Mouse (Mus musculus): Measurements from ENCODE around the gene Slc37a3.
"Not testable (repeated sequence)": the region's sequence is repeated elsewhere in the genome, so short reads cannot be mapped to it uniquely, and the experiment has no call there.

The Slc37a3 gene

DNA sequence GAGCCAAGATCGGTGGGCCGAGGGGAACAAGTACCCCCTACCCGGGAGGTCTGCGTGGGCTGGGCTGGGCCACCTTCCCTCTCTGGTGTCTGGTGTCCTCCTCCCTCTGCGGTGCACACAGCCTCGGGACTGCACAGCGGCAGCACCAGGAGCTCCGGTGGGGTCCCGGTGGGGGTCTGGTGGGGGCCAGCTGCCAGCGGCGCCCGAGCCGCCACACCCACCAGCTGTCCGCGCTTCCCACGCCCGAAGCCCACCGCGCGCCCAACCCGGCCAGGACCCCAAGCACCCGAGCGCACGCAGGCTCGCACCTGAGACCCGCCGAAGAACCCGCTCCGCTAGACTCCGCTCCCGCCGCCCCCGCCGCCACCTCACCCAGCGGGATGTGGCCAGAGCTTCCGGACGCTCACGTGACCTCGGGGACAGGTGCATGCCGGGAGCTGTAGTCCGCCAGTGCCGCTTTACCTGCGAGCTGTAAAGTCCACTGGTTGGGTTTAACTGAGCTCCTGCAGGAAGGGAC, at the start of gene Slc37a3:
TSS of gene Slc37a3 (minus strand) at position 365 of the 517 bp plus-strand sequence.
- DNase-seq (ENCODE audit: low spot score): peak; percentile 88

DNA sequence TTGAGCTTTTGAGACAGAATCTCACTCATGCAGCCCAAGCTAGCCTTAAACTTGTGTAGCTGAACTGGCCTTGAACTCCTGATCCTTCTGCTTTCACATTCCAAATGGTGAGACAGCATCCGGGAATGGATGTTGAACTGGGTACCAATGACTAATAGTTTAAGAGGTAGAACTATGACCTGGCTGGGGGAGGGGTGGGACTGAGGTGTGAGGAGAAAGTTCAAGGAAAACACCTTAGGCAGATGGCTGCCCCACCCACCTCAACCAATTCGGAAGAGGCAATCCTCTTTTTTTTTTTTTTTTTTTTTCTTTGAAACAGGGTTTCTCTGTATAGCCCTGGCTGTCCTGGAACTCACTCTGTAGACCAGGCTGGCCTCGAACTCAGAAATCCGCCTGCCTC, 49.2 kb upstream of the Slc37a3 start:
- DNase-seq (ENCODE audit: low spot score): no peak

DNA sequence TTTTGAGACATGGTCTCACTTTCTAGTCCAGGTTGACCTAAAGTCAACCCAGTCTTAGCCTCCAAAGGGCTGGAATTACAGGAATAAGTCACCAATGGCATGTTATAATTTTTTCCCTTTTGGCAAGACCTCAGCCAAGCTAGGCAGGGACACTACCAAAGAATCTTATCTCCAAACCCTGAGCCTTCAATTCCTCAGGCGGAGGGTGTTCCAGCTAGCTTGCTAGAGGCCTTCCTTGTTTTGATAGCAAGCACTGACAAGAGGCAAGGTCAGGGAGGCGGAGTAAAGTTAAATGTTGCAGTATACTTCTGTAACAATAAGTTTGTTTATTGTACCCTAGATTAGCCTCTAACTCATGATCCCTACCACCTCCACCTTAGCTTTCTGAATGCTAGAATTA, 47.7 kb upstream of the Slc37a3 start:
- peak; percentile 72 for DNase-seq (ENCODE audit: low spot score)

DNA sequence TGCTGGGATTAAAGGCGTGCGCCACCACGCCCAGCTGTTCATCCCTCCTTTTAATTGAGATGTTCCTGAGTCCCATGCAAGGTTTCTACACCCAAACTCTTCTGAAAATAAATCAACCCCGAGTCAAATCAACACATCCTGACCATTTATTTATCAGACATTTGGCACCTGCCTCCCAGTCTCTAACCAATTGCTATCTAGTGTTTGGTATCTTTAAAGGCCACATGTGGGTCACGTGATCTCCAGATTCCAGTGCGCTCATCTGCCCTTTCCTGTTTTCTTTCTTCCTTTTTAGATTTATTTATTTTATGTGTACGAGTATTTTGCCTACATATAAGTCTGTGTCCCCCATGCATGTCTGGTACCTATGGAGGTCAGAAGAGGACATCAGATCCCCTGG, 46.2 kb upstream of the Slc37a3 start:
- DNase-seq (ENCODE audit: low spot score): no peak

DNA sequence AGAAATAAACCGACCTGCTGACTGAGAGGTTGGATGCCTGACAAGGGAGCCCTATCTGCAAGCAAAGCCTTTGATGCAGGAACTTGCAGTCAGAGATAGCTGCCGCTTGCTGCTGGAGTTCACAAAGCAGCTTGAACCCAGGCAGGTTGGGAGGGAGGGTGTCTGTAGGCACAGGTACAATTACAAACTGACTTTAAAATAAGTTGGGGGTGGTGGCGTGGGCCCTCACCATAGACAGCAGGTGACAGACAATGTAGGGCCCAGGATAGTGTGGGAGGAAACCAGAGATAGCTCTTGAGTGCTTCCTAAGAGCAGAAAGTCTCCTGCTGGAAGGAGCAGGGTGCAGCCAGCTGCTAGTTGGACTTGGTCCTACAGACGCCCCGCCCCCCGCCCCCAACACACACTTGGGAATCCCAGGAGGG, 45.7 kb upstream of the Slc37a3 start:
- no peak for DNase-seq (ENCODE audit: low spot score)

DNA sequence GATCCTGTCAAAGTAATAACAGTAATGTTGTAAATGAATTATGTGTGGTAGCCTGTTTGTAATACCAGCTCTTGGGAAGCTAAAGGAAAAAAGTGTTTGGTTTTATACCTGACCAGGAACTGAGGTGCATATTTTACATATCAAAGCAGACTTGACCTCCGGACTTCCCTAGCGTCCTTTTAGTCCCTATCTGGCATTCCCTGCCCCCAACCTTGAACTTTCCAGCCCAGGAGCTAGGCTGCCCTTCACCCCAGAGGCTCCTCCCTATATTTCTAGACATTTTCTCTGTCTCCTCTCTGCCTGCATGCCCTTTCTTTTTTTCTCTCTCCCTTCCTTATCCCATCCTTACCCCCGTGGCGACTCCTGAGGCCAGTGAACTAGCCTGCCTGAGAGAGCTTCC, 43.4 kb upstream of the Slc37a3 start:
- no peak for DNase-seq (ENCODE audit: low spot score)

DNA sequence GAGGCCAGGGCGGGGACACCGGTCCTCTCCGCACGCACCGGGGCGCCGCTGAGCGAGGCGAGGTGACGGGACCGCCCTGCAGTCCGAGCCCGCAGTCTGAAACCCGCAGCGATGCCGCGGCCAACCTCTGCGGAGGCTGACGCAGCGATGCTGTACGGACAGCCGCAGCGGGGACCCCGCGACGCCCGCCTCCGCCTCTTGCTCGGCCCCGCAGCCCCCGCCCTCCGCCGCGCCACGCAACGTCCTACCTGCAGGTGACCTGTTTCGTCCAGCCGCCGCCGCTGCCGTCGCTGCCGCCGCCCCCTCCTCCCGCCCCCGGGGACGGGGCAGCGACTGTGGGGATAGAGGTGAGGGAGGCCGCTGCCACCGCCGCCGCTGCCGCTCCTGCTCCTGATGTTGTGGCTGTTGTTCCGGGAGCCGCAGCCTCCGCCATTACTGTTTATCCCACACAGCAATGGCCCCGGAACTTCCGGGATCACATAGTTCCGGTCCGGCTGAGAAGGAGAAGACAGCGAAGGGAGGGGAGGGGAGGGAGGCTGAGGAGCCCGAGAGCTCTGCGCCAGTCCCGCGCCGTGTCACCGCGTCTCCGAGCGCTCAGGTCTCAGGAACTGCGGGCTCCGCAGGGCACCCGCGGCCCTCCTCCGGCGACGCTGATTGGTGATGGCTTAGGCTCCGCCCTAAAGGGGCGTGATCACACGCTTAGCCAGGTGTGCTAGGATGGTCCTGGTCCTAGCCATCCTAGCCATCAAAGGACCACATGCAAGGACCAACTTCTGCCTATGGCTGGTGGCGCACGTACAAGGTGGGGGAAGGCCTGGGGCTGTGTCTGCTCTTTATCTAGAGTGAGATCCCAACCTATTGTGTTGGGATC, 42.6 kb upstream of the Slc37a3 start, which contains the start of gene Mkrn1:
TSS of gene Mkrn1 (minus strand) at position 612 of the 871 bp plus-strand sequence.
- peak; percentile 88 for DNase-seq (ENCODE audit: low spot score)

DNA sequence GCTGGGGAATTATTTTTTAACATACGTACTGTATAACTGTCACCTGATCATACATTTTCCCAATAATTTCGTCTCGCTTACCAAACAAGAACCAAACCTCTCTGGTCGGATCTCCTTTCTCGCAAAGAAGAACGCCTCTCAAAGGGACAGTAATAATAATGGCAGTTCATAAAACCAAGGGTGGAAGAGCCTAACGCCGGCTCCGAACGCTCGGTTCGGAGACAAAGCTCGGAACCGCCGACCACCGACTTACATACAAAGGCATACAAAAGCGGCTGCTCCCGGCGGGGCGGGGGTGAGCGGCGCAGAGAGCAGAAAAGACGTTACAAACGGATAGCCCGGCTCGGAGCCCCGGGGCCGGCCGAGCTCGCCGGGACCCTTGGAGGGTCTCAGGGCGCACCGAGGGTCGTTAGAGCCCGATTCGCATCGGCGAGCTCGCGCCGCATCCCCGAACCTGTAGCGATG, 41.9 kb upstream of the Slc37a3 start:
- no peak for DNase-seq (ENCODE audit: low spot score)

DNA sequence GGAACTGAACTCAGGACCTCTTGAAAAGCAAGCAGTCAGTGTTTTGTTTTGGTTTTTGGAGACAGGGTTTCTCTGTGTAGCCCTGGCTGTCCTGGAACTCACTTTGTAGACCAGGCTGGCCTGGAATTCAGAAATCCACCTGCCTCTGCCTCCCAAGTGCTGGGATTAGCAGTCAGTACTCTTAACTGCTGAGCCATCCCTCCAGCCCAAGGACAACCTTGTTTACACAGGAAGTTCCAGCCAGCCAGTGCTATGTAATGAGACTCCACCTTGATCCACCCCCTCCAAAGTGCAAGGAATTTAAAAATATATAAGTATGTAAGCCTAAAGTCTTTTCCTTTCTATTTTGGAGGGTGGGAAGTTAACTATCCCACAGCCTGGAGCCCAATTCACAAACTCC, 39.2 kb upstream of the Slc37a3 start:
- not testable (repeated sequence) for DNase-seq (ENCODE audit: low spot score)

DNA sequence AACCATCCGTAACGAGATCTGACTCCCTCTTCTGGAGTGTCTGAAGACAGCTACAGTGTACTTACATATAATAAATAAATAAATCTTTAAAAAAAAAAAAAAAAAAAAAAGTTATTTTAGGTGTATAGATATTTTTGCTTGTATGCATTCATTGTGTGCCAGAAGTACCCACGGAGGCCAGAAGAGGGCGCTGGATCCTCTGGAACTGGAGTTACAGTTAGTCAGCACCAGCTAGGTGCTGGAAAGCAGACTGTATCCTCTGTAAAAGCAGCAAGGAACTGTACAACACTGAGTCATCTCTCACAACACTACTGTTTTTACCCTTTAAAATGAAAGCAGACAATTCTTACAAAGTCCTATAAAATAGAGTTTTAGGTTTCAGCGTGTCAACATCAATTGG, 38.3 kb upstream of the Slc37a3 start:
- no peak for DNase-seq (ENCODE audit: low spot score)

DNA sequence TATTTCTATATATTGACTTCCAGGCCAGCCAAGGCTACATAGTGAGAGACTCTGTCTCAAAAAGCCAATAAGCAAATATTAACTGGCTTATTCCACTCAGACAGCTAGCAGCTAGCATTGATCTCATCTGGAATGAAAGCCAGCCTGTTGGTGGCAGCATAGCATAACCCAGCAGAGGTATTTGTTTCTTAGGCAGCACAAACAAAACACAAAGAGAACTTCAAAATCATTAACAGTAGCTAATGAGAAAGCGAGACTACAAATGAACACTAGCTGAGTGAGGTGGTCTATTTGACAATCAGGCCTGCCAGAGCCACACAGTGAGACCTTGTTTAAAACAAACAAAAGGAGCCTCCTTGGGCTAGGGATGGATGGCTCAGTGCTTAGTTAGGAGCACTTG, 36.6 kb upstream of the Slc37a3 start:
- DNase-seq (ENCODE audit: low spot score): no peak

DNA sequence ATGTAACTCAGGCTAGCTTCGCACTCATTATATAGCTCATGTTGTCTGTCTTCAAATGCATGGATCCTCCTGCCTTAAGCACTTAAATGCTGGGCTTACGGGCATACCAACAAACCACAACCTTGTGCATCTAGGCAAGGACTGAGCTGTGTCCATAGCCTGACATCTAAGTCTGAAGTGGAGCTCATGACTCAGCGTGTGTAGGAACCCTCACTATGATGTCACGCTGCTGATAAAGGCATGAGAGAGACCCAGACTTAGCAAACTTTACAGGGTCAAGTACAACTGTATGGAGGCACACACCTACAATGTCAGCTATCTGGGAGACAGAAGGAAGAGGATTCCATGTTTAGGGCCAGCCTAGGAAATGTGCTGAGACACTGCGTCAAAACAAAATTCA, 29.0 kb upstream of the Slc37a3 start:
- no peak for DNase-seq (ENCODE audit: low spot score)

DNA sequence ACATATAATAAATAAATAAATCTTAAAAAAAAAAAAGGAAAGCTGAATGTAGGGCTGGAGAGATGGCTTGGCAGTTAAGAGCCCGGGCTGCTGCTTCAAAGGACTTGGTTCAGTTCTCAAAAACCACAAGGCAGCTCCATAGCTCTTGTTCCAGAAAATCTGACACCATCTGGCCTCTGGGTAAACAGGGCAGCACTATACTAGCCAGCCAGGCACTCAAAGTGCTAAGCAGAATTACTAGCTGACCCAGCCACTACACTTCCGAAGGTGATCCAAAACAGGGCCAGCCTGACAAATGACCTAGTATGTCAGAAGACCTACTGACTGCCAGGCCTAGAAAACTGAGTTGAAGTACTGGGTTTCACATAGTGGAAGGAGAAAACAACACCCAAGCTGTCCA, 25.7 kb upstream of the Slc37a3 start:
- DNase-seq (ENCODE audit: low spot score): no peak

DNA sequence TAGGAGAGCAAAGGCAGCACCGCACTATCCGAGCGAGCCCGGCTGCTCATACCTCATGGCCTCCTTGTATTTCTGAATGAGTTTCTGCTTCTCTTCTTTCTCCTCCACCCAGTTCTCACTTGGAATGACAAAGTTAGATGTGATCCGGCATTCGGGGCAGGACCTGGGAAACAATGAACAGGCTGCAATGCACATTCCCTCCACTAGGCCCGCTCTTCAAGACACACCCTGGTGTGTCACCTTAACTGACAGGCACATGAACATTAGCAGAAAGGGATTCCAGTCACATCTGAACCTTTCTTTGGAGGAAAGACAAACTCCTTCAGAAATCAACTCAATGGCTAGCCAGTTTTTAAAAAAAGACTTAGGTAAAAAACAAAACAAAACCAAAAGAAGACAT, 22.9 kb upstream of the Slc37a3 start:
- no peak for DNase-seq (ENCODE audit: low spot score)

DNA sequence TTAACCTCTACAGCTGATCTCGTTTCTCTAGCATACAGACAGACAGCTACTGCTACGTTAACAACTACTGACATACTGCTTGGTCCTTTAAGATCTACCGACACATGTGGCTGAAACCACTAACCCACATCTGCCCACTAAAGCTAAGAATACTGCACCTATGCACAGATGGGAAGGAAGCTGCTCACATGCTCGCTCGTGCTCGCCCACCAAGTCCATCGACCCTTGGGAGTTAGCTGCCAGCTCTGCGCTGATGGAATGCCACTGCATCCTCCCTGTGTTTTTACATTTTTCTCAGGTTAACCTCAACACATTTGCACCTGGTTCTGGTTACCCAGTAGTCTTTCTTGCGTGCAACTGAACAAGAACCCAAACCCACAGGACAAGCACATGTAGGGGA, 20.9 kb upstream of the Slc37a3 start:
- no peak for DNase-seq (ENCODE audit: low spot score)

DNA sequence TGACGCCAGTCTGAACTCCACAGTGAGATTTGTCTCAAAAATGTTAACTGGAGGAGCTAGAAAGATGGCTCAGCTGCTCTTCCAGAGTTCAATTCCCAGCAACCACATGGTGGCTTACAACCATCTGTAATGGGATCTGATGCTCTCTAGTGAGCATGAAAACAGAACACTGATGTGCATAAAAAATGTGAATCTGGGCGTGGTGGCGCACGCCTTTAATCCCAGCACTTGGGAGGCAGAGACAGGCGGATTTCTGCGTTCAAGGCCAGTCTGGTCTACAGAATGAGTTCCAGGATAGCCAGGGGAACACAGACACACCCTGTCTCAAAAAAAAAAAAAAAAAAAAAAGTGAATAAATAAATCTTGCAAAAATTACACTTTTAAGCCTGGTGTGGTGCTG, 19.6 kb upstream of the Slc37a3 start:
- DNase-seq (ENCODE audit: low spot score): no peak

DNA sequence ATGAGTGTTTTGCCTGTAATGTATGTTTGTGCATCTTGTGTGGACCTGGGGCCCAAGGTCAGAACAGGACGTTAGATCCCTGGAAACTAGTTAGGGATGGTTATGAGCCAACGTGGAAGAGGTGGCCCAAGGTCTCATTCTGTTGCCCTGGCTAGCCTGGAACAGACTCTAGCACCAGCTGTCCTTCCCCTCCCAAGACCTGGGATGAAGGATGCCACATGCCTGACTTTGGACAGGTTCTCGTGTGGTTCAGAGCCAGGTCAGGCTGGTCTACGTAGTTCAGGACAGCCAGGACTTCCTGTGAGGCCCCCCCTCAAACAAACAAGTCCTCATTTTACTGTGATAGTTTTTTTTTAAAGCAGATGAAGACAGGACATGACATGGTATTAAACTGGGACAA, 18.4 kb upstream of the Slc37a3 start:
- DNase-seq (ENCODE audit: low spot score): no peak

DNA sequence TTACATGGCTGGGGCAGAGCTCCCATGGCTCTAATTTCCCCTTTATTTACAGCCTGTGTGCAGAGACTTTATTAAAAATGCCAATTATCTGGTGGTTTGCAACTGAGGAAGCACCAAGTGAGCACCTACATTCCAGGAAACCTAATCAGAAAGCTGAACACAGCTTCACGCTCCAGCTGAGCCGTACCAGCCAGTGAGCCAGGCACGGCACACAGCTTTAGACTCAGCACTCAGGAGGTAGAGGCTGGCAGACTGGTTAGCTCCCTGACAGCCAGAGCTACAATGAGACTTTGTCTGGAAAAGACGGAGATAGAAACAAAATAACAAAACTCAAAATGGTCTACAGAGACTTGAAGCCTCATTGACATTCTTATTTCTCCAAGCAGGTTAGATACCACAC, 18.0 kb upstream of the Slc37a3 start:
- peak; percentile 55 for DNase-seq (ENCODE audit: low spot score)

DNA sequence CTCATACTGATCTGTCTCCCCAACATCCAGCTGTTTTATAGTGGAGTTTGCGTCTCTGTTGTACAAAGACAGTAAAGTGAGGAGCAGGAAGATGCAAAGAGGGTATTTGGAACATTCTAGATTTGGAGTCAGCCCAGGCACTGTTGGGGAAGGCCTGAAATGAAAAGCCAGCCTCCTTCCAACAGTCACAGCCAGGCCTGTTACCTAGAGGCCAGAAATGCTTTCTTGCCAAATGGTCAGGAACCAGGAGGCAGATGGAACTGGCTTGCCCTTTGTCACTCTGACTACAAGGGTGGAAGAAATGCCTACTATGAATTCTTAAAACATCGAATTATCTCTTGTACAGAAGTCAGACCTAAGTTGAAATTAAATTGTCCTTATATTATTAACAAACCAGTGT, 12.5 kb upstream of the Slc37a3 start:
- no peak for DNase-seq (ENCODE audit: low spot score)

DNA sequence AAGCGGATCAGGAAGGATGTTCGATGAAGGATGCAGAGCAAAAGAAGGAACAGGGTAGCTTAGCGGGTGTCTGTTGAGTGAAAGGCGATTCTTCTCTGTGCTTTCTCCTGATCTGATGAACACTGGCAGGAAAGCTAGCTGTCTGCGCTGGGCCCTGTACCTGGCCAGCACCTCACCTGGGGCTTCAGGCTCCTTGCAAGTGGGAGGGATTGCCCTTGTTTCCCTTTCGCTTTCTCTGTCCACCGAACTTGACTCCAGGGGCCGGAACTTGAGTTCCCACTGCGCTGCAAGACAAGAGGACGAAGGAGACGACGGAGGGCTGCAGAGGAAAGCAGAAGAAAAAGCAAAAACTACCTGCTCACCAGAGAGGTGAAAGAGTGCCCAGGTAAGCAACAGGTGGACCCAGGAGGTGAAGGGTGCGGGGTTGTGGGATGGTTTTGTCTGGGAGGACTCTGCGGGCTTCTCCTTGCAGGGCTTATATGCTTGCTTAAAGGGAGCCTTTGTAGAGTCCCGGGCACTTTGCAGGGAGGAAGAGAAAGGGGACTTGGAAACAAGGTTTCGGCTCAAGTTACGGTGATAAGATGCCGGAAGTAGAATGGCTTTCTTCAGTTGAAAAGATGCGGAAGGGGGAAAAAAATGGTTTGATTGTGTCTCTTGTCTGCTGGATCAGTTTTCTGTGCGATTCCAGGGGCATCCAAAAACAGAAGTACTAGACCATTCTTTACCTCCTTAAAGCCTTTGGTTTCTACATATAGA, 3.8 kb upstream of the Slc37a3 start, which contains the start of gene Rab19:
TSS of gene Rab19 (plus strand) at position 51 of the 756 bp plus-strand sequence.
- DNase-seq (ENCODE audit: low spot score): peak; percentile 29

DNA sequence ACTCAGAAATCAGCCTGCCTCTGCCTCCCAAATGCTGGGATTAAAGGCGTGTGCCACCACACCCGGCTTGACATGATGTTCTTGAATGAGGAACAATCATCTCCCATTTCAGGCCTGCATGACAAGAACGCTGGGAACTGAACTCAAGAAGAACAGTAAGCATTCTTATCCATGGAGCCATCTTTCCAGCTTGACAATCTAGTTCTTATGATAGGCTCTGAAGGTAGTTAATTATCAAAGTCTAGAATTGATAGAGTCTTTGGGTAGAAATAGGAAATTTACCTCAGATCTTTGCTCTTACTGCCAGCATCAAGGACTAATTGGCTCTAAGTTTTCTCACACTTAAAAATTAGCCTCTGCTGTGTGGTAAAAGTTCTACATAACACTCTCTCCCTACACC, 2.8 kb upstream of the Slc37a3 start:
- no peak for DNase-seq (ENCODE audit: low spot score)

DNA sequence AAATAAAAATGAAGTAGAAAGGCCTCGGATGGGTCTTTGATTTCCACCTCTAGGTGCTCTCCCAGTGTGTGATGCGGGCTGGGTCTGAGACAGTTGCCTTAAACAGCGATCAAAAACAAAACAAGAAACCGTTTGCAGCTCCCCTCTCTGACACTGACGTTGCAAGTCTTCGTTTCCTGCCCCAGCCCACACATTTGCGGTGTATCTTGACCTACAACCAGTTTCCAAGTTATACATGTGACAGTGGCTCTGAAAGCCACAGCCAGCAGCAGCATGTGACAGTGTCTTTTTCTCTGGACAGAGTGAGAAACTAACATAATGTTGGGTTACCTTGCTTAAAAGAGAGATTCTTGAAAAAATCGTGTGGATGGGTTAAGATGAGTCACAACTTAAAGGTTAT, 2.3 kb upstream of the Slc37a3 start:
- DNase-seq (ENCODE audit: low spot score): no peak

DNA sequence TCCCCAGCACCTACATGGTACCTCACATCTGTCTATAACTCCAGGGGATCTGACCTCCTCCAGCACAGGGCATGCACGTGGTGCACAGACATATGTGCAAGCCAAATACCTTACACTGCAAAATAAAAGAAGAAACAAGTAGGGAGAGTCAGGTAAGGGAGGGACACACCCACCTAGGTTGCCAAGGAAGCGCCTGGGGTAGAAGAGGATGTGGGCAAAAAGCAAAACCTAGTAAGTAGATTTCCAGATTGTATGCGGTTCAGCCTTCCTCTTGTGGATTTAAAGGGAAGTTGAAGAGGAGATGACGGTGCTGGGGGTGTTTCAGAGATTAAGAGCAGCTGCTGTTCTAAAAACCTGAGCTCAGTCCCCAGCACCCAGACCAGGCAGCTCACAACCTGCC, 1.7 kb upstream of the Slc37a3 start:
- DNase-seq (ENCODE audit: low spot score): no peak
